Mouse (Mus musculus) intestine, postnatal 0 days (tissue): ENCODE data around the gene Ip6k2. TPM values are rescaled to one million over a fixed set of nuclear protein-coding genes. Genes with fewer than 3 reads are reported as not detected.

Experiments used
- ATAC-seq: fragments of 200-750 bp; cut with Nextera tagmentation; 2 replicates; pipeline ENCODE4 v1.8.0; 2017; ENCODE audit warnings: mild to moderate bottlenecking, moderate TSS enrichment, moderate library complexity
- H3K27ac ChIP-seq: fragments of 300-500 bp; sonication (generic); 2 replicates; pipeline ENCODE4 v1.5.1; 2014; ENCODE audit warnings: mild to moderate bottlenecking, low read depth, low read length, moderate library complexity
- H3K27me3 ChIP-seq: fragments of 300-500 bp; sonication (generic); replicated peaks from 2 replicates; pipeline ENCODE4 v1.6.1; 2014; ENCODE audit warnings: low read length, mixed read lengths; ENCODE audit not compliant: control insufficient read depth, insufficient read depth
- H3K36me3 ChIP-seq: fragments of 300-500 bp; sonication (generic); 2 replicates; pipeline ENCODE4 v1.6.1; 2014; ENCODE audit warnings: mild to moderate bottlenecking, moderate library complexity; ENCODE audit not compliant: control insufficient read depth, insufficient read depth
- H3K4me1 ChIP-seq: fragments of 300-500 bp; sonication (generic); replicated peaks from 2 replicates; pipeline ENCODE4 v1.6.1; 2014; ENCODE audit warnings: antibody characterized with exemption, low read length, mixed read lengths; ENCODE audit not compliant: control insufficient read depth, insufficient read depth
- H3K4me2 ChIP-seq: fragments of 300-500 bp; sonication (generic); replicated peaks from 2 replicates; pipeline ENCODE4 v1.6.1; 2014; ENCODE audit warnings: low read depth, mild to moderate bottlenecking, moderate library complexity
- H3K4me3 ChIP-seq: fragments of 300-500 bp; sonication (generic); 2 replicates; pipeline ENCODE4 v1.5.1; 2014; ENCODE audit warnings: low read depth, low read length
- H3K9ac ChIP-seq: fragments of 300-500 bp; sonication (generic); 2 replicates; pipeline ENCODE4 v1.6.1; 2014; ENCODE audit warnings: mild to moderate bottlenecking, low read depth, low read length
- H3K9me3 ChIP-seq: fragments of 300-500 bp; sonication (generic); 2 replicates; pipeline ENCODE4 v1.6.1; 2016; ENCODE audit warnings: mixed run types; ENCODE audit not compliant: control insufficient read depth
- CTCF ChIP-seq: sonication (generic); IDR thresholded peaks from 2 replicates; pipeline ENCODE4 v1.5.1; 2016; ENCODE audit warnings: low read depth, mild to moderate bottlenecking, control low read depth, antibody characterized with exemption, moderate library complexity
- WGBS: fragments of 180-500 bp; shearing (Covaris S2); extraction: QIAGEN DNeasy Blood & Tissue Kit; methylation state at CpG from one replicate; pipeline ENCODE4 v1.1.7; 2014; 5-methylcytosine and 5-hydroxymethylcytosine counted together
- polyA plus RNA-seq: library from polyadenylated mRNA; unstranded; fragments of >200 nt; fragmentation: Nextera tagmentation; extraction: Ambion mirVana; gene quantifications from 2 replicates; pipeline ENCODE4 v1.2.1, GENCODE M21; 2015

The Ip6k2 gene
- polyA plus RNA-seq, 1 experiment from 2014 or later = 28.1 TPM

- TF ChIP-seq CTCF = peak; percentile 76
- Histone ChIP-seq H3K4me3 (no peak overlapping the region), H3K36me3 (peaks cover 28% of the 10 kb centered on the region), H3K9ac (no peak overlapping the region), H3K27me3 (peaks cover 15% of the 10 kb centered on the region), H3K4me2 (no peak overlapping the region), H3K9me3 (no peaks in the 10 kb centered on the region), H3K4me1 (no peaks in the 10 kb centered on the region), H3K27ac (no peak overlapping the region)
- ATAC-seq = no peak
- WGBS = 61% methylated on average over 3 of the region's 3 CpGs
Observed at GRCm38 (mm10) chr9:108819495-108819894, 35.9 kb downstream of the Ip6k2 start.

GRCm38 (mm10) chr9:108820077-108820476 is 36.5 kb downstream of the Ip6k2 start:
- no peak for ATAC-seq
- peaks cover 21% of the 10 kb centered on the region for H3K27me3 ChIP-seq
- TF ChIP-seq CTCF = no peak
- peaks cover 22% of the 10 kb centered on the region for H3K36me3 ChIP-seq
- no peaks in the 10 kb centered on the region for H3K9me3 ChIP-seq
- H3K4me2 ChIP-seq = no peak overlapping the region
- H3K27ac ChIP-seq = no peak overlapping the region
- H3K9ac ChIP-seq = no peak overlapping the region
- 65% methylated on average over 5 of the region's 5 CpGs for WGBS
- H3K4me1 ChIP-seq = no peaks in the 10 kb centered on the region
- H3K4me3 ChIP-seq = no peak overlapping the region

GRCm38 (mm10) chr9:108824144-108824685 is 40.6 kb downstream of the Ip6k2 start:
- 3% methylated on average over 25 of the region's 25 CpGs for WGBS
- Histone ChIP-seq H3K9ac (no peak overlapping the region), H3K4me2 (no peak overlapping the region), H3K4me1 (0 out of 2 replicates have a peak, but pooled peaks cover 3% of the 10 kb centered on the region), H3K36me3 (no peaks in the 10 kb centered on the region), H3K27ac (no peak overlapping the region), H3K9me3 (no peaks in the 10 kb centered on the region), H3K27me3 (peaks cover 61% of the 10 kb centered on the region), H3K4me3 (no peak overlapping the region)
- no peak for ATAC-seq
- TF ChIP-seq CTCF = no peak

- TF ChIP-seq CTCF = no peak
- Histone ChIP-seq H3K27ac (no peak overlapping the region), H3K27me3 (peaks cover 67% of the 10 kb centered on the region), H3K4me3 (peak overlapping the region; percentile 35; the same call in 1 of the 2 replicates), H3K9ac (no peak overlapping the region), H3K4me1 (0 out of 2 replicates have a peak, but pooled peaks cover 3% of the 10 kb centered on the region), H3K4me2 (no peak overlapping the region), H3K36me3 (no peaks in the 10 kb centered on the region), H3K9me3 (no peaks in the 10 kb centered on the region)
- ATAC-seq = no peak
- WGBS = 2% methylated on average over 31 of the region's 31 CpGs
Observed at GRCm38 (mm10) chr9:108824755-108825413, 41.3 kb downstream of the Ip6k2 start.

GRCm38 (mm10) chr9:108825820-108826699 is 42.5 kb downstream of the Ip6k2 start, which contains the start of gene Celsr3:
TSS of gene Celsr3 (plus strand) at chr9:108826320.
- Histone ChIP-seq H3K4me2 (peak within 1 kb of the TSS; percentile 73), H3K9me3 (no peaks in the 10 kb centered on the region), H3K27ac (no peak within 1 kb of the TSS), H3K4me3 (peak within 1 kb of the TSS; percentile 35), H3K4me1 (0 out of 2 replicates have a peak, but pooled peaks cover 3% of the 10 kb centered on the region), H3K9ac (no peak within 1 kb of the TSS), H3K36me3 (no peaks in the 10 kb centered on the region), H3K27me3 (peaks cover 79% of the 10 kb centered on the region)
- WGBS = 2% methylated on average over 62 of the region's 70 CpGs
- peak; percentile 40 for ATAC-seq
- TF ChIP-seq CTCF = no peak

GRCm38 (mm10) chr9:108826700-108827340 is 43.2 kb downstream of the Ip6k2 start:
- H3K9me3 ChIP-seq = no peaks in the 10 kb centered on the region
- 0 out of 2 replicates have a peak, but pooled peaks have one; percentile 9 for TF ChIP-seq CTCF
- no peaks in the 10 kb centered on the region for H3K36me3 ChIP-seq
- peak overlapping the region; percentile 35 for H3K4me3 ChIP-seq
- WGBS = 2% methylated on average over 39 of the region's 39 CpGs
- peak; percentile 62 for ATAC-seq
- H3K27ac ChIP-seq = no peak overlapping the region
- 0 out of 2 replicates have a peak, but pooled peaks cover 5% of the 10 kb centered on the region for H3K4me1 ChIP-seq
- H3K9ac ChIP-seq = no peak overlapping the region
- H3K27me3 ChIP-seq = peaks cover 86% of the 10 kb centered on the region
- H3K4me2 ChIP-seq = peak overlapping the region; percentile 73
